8 mouse cellular contexts compared by ENCODE assay signal in genomic region chr11:25357717-25358411, GRCm38 (mm10).
A peak's percentile ranks its signal among the peaks of the same experiment; 100 is the strongest.
DNase-seq lines count a peak whose midpoint lies in the region; ATAC-seq lines count a peak whose summit lies in the region.

No protein-coding gene starts in this region.

- H3K4me1 ChIP-seq in hindbrain, embryonic 16.5 days (ENCODE audit: control insufficient read depth, insufficient read depth, low read depth, low read length): peaks cover 13% of the 10 kb centered on the region
- peaks cover 24% of the 10 kb centered on the region for H3K4me1 ChIP-seq in midbrain, embryonic 12.5 days

- no peaks in the 10 kb centered on the region for H3K9me3 ChIP-seq in hindbrain, embryonic 16.5 days (ENCODE audit: control insufficient read depth, low read length)
- no peaks in the 10 kb centered on the region for H3K9me3 ChIP-seq in midbrain, embryonic 12.5 days

- no peak for DNase-seq in frontal cortex, postnatal 25 days (ENCODE audit: low spot score in 2 of 2)
- DNase-seq in embryo, embryonic 10 days (ENCODE audit: low spot score): peak; percentile 74
- no peak for DNase-seq in kidney, adult 8-10 months

- peak; percentile 71 for ATAC-seq in frontal cortex, adult (ENCODE audit: low TSS enrichment)
- ATAC-seq in hindbrain, embryonic 16.5 days: peak; percentile 58; the same call in 1 of the 2 replicates
- peak; percentile 35 for ATAC-seq in midbrain, embryonic 12.5 days (ENCODE audit: low FRiP score, low read depth)
- ATAC-seq in monocyte, adult 5-6 weeks (replicated peaks; ENCODE audit: insufficient number of reproducible peaks, low FRiP score, low TSS enrichment, poor library complexity, severe bottlenecking): no peak
- no peak for ATAC-seq in inflammation-experienced regulatory T-cells, adult 6 months

- H3K9ac ChIP-seq in hindbrain, embryonic 16.5 days (ENCODE audit: low read depth, low read length): peak overlapping the region; percentile 57
- 0 out of 2 replicates have a peak overlapping the region, but pooled peaks have one; percentile 34 for H3K9ac ChIP-seq in midbrain, embryonic 12.5 days (replicated peaks)

- H3K27ac ChIP-seq in hindbrain, embryonic 16.5 days (ENCODE audit: low read depth, low read length): no peak overlapping the region
- H3K27ac ChIP-seq in midbrain, embryonic 12.5 days (replicated peaks): peak overlapping the region; percentile 74

- H3K4me2 ChIP-seq in hindbrain, embryonic 16.5 days (ENCODE audit: low read length): peak overlapping the region; percentile 68
- peak overlapping the region; percentile 52 for H3K4me2 ChIP-seq in midbrain, embryonic 12.5 days (replicated peaks)

- no peaks in the 10 kb centered on the region for H3K27me3 ChIP-seq in hindbrain, embryonic 16.5 days (replicated peaks; ENCODE audit: control insufficient read depth, insufficient read depth, low read length)
- H3K27me3 ChIP-seq in midbrain, embryonic 12.5 days: no peaks in the 10 kb centered on the region

- WGBS in hindbrain, embryonic 16.5 days: 10% methylated on average over 10 of the region's 10 CpGs
- WGBS in midbrain, embryonic 12.5 days: 39% methylated on average over 10 of the region's 10 CpGs

- H3K36me3 ChIP-seq in hindbrain, embryonic 16.5 days (ENCODE audit: control insufficient read depth, insufficient read depth, low read length): no peaks in the 10 kb centered on the region
- H3K36me3 ChIP-seq in midbrain, embryonic 12.5 days: no peaks in the 10 kb centered on the region

- H3K4me3 ChIP-seq in hindbrain, embryonic 16.5 days (ENCODE audit: low read length): peak overlapping the region; percentile 32
- H3K4me3 ChIP-seq in midbrain, embryonic 12.5 days: peak overlapping the region; percentile 29

Comparison
In these comparisons a context has a peak if more than half of its experiments do, and no peak if none do; other contexts are left out.
1. ATAC-seq: peak in frontal cortex, adult (single experiment), hindbrain, embryonic 16.5 days (single experiment) and midbrain, embryonic 12.5 days (single experiment); none in monocyte, adult 5-6 weeks (single experiment) and inflammation-experienced regulatory T-cells, adult 6 months (single experiment).